Mouse (Mus musculus) monocyte, adult 5-6 weeks (primary cell): Measurements from ENCODE around the gene Sh2b3. TPM values are rescaled to one million over a fixed set of nuclear protein-coding genes. Genes with fewer than 3 reads are reported as not detected.

Source experiments
- ATAC-seq: fragments of 153-309, 156-312 bp; replicated peaks from 2 replicates; pipeline ENCODE4 v1.8.0; 2017; ENCODE audit warnings: mild to moderate bottlenecking; ENCODE audit not compliant: low TSS enrichment, insufficient number of reproducible peaks, severe bottlenecking, poor library complexity, low FRiP score
- total RNA-seq: library from RNA; stranded (forward); fragments of 200-1000, 200-491, 200-594 nt; gene quantifications from 3 replicates; pipeline ENCODE4 v1.2.3, GENCODE M21; 2017

Gene Sh2b3
- total RNA-seq, 1 experiment from 2014 or later, result 37.3 TPM

DNA sequence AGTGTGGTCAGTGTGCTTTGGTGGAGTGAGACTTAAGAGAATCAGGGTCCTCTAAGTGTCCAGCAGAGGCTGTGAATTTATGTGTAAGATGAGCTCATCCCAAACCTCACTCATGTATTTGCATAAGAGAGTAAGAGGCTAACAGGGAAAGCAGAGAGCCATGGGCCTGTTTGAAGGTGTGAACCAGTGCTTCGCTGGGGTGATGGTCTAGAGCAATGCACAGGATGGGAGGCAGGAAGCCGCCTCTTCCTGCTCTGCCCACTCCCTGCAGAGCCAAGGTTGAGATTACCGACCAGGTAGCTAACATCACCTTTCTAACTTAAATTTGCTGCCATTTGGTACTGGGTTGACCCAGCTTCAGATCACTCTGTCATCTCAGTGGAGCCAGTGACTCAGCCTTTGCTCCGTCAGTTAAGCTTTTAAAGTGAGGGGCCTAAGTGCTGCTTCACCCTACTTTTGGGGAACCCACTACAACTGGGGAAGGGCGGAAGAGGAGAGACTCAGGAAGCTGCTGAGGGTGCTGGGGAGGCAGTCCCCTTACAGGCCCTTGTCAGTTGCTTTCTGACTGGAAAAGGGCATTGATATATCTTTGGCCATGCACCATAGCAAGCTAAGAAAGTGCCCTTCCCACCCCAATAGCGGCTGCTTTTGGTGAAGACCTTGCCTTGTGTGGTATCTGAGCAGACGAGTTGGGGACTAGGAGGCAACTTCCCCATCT, 24.8 kb downstream of the Sh2b3 start:
- ATAC-seq, result no peak

DNA sequence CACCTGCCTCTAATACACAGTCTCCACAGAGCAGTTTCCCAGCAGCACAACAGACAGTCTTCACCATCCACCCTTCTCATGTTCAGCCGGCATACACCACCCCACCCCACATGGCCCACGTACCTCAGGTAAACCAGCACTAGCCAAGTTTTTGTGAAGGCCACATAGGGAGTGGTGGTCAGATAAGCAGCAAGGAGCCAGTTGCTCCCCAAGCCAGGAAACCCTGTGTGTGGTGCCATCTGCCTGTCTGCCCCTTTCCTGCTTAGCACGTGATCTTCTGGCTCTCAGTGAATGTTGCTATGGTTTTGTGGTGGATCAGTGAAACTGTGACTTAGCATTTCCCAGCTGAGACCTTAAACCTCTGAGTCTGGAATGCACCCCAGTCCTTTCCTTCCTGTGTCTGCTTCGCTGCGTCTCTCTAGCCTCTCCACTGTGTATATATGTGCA, 25.9 kb downstream of the Sh2b3 start:
- ATAC-seq, result no peak

DNA sequence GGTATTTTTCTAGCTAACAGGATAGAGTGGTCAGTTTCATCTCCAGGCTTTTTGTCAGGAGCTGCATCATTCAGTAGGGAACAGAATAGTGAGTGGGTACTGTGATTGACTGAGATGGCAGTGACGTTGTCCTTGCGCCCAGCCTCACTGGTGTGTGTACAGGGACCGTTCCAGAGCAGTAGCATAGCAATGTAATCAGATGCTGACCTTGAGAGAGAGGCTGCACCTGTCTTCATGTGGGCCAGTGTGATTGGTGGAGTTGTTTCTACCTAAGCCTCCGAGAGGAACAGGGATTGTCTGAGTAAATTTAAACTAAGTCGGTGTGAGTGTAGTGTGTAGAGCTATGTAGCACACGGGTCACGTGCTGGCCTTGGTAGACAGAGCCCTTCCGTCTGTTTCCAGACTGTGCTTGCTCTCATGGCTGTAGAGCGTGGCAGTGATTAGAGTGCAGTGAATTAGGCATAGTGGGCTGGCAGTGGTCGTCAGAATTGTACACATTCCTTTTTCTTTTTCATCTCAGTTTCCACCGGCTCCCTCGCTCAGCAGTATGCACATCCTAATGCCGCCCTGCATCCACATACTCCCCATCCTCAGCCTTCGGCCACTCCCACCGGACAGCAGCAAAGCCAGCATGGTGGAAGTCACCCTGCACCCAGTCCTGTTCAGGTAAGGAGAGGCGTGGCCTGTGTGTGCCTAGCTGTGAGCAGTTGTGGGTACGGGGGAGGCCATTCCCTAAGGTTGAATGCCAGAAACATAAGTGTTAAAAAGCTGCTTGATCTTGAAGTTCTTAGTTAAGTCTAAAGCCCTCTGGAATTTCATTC, 26.9 kb downstream of the Sh2b3 start:
- no peak for ATAC-seq

DNA sequence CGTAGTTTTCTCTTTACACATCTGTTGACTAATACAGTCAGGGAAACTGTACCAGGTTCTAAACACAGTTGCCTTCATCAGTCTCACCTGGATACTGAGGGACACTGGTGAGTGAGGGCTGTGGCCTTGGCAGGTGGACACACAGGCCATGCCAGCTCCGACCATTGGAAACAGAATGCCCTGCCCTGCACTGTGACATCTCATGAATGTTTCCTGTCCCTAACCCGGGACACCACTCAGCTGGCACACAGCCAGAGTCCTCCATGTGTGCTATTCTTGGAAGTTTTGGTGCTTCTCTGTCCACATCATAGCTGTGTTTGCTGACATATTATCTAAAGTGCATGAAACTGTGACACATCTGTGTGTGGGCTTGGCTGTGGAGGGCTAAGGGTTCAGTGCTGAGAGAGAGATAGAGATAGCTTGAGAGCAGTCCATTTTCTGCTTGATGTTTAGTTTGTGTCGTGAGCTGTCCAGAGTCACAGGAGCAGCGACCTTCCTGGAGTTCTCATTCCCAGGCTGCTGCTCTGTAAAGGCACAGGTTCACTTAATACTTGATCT, 27.7 kb downstream of the Sh2b3 start:
- ATAC-seq, result no peak

DNA sequence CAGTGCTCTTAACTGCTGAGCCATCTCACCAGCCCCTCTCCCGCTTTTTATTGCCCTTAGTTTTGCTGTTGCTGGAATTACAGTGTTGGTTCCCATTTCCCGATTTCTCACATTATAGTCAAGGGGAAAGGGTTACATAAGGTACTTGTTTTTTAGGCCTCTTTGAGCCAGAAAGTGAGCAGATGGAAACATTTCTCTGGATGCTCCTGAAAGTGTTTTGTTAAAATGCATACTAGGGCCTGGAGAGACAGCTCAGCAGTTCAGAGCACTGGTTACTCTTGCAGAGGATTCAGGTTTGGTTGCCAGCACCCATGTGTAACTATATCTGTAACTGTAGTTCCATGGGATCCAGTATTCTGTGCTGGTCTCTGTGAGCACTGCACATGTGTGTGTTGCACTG, 29.2 kb downstream of the Sh2b3 start:
- ATAC-seq, result no peak

DNA sequence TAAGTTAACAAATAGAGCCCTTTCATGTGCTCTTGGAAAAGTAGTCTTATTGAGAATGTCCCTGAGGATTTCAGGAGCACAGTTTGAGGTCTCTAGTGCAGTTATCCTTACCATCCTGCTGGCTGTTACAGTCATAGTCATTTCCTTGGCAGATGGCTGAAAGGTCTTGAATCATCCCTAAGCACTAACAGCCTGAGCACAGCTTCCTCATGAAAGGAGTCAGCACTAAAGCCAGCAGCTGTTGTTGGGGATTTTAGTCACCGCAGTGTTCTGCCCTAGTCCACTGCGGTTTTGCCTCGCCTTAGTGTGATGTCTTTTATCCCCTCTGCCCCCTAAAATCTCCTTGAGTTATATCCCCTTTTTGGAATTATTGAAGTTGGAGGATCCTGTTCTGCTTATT, 30.3 kb downstream of the Sh2b3 start:
- ATAC-seq, result no peak

DNA sequence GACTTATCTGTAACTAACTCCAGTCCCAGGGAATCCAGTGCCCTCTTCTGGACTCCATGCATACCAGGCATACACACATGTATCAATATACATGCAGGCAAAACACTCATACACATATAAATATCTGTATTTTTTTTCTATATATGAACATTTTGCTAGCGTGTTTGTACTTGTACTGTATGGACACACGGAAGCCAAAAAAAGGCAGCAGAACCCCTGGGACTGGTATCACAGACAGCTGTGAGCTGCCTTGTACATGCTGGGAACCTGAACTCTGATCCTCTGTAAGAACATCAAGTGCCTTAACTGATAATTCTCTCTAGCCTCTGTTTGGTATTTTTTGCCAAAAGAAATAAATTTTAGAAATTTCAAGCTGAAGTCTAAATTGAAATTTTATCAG, 39.0 kb downstream of the Sh2b3 start:
- ATAC-seq, result no peak

DNA sequence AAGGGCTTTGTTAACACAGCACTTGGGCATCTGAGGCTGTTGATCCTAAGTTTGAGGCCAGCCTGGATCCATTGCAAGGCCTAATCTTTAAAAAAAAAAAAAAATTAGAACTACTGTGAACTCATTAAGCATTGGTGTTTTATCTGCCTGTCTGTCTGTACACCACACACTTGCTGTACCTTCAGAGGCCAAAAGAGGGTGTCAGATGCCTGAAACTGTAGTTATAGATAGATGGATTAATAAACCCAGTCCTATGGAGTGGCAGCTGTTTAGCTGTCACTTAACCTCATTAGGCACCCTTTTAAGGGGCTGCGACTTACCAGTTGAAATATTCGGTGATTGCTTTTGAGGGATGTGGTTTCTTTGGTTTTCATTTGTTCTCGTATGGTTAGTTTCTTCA, 41.6 kb downstream of the Sh2b3 start:
- ATAC-seq, result no peak

DNA sequence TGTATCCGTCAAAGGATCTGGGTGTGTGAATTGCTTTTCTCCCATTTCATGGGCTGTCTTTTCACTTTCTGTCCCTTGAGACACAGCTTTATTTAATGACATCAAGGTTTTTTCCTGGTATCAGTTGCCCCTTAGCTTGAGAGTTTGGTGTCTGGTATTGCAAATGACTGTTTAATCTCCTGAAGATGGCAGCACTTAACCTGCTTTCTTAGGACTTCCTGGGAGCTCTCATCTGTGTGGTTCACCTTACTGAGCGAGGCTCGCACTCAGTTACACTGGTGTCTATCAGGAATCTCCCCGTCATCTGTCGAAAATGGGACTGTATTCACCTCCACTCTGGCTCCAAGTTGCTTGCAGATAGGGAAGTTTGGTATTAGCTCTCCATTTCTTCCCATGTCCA, 46.4 kb downstream of the Sh2b3 start:
- ATAC-seq, result no peak

DNA sequence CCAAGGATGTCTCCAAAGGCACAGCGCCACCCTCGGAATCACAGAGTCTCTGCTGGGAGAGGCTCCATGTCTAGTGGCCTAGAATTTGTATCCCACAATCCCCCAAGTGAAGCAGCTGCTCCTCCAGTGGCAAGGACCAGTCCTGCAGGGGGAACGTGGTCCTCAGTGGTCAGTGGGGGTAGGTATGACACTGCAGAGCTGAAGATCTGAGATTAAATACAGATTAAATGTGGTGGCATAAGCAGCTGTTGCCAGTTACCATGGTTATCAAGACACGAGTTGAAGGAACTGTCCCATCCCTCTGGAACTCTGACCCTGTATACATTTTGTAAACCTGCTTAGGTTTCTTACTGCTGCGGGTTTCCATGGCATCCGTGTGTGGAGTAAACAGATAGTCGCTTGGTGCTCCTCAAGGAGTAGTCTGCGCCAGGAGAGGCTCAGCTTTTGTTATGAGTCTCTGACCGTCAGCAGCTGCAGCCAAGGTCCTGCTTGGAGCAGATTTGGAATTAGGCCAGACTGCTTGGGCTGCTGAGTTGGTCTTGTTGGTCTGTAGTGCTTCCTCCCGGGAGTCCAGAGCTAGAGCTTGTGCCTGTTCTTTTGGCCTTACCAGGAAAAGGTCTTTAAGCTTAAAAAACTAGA, 53.5 kb downstream of the Sh2b3 start:
- ATAC-seq, result no peak

DNA sequence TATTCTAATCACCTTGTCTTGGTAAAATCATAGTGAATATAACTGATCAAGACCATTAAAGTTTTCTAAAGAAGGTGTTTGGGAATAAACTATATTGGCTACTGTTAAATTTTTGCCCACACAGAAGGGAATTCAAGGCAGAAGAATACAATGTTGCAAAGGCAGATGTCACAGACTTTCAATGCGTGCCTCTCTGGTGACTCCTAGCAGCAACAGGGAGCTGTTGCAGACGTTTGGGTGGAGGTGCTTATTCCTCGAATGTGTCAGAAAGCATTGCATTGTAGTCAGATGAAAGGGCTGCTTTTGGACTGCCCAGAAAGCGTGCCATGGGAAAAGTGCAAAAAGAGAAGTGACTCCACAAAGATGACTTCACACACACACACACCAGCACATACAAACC, 55.0 kb downstream of the Sh2b3 start:
- no peak for ATAC-seq

DNA sequence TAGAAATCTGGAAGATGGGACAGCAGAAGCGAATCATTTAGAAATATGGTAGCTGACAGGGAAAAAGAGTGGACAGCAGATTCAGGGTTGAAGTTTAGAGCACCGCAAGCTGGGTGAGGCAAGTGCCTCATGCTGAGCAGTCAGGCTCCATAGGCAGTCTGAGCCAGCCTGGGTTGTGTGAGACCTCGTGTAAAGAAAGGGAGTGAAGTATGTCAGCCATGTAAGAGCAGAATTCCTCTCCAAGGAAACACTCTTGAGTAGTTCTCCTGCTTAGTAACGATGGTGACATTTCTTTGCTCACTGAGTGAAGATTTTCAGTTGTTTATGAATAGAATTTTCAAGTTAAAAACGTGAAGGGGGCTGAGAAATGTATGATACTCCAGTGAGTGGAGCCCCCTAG, 57.3 kb downstream of the Sh2b3 start:
- ATAC-seq, result no peak

DNA sequence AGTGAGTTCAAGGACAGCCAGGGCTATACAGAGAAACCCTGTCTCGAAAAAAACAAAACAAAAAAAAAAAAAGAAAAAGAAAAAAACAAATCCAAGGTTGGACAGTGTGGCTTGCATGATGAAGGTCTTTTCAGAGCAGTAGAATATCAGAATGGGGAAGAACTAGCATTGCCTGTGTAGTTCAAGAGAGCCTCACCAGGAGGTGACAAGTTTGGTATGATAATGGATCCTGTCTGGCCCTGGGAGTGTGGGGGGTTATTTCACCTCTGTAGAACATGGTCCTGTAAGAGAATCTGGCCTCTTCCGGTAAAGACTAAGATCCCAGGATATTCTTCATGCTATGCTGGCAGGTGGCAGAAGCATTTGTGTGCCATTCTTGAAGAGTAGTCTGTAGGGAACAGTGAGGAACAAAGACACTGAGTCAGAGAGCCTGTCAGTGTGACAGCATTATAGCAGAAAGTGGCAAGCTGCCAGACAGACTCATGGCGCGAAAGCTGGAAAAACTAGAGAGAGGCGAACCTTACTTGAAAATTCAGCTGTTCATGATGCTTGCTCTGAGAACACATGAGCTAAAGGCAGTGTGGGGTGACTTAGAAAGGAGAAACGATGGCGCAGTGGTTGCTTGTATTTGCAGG, 58.8 kb downstream of the Sh2b3 start:
- ATAC-seq, result no peak

DNA sequence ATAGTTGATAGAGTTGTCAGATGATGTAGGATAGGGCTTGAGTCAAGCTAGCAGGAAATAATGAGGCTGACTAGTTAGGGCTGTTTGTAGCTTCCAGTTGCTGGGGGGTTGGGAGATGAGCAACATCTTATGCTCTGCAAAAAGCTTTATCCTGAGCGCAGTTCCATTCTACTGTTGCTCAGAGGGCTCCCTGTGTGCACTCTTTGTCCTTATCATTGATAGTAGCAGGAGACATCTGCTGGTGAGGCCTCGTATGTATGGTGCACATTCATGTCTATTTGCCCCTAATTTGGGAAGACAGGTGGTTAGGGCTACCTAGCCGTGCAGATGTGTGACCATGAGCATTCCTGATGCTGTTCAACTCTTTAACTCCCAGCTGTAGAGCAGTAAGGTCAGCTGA, 65.8 kb downstream of the Sh2b3 start:
- ATAC-seq, result no peak

DNA sequence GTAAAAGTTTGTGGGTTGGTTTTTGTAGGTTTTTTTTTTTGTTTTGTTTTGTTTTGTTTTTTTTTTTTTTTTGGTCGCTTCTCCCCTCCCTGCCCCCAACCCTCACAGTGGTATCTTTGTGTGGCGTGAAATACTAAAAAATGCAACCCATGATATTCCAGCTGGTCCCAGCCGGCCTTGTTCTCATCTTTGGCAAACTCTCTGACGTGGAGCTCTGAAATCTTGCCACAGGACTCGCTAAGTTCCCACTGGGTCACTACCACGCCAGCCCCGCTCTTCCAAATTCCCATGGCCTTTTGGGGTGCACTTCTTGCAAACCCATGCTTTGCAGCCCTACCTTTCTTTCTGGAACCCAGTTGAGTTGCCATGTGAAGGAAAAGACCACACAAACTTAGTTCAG, 67.6 kb downstream of the Sh2b3 start:
- ATAC-seq, result no peak

DNA sequence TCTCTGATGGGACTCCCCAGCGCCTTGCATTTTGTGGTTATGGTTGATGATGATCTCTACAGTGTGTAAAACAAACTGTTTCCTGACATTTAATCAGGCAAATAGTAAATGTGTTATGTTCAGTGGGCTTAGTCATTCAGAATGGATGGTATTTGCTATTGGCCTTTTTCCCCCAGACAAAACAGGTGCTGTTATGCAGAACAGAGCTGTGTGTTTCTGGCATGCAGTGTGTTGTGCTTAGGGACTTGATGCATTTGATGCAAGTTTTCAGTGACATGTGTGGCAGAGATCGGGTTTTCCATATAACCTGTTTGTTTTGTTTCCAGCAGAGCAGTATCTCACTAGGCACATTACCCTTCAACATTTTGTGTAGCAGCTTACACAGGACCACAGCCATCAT, 69.9 kb downstream of the Sh2b3 start:
- ATAC-seq, result no peak

DNA sequence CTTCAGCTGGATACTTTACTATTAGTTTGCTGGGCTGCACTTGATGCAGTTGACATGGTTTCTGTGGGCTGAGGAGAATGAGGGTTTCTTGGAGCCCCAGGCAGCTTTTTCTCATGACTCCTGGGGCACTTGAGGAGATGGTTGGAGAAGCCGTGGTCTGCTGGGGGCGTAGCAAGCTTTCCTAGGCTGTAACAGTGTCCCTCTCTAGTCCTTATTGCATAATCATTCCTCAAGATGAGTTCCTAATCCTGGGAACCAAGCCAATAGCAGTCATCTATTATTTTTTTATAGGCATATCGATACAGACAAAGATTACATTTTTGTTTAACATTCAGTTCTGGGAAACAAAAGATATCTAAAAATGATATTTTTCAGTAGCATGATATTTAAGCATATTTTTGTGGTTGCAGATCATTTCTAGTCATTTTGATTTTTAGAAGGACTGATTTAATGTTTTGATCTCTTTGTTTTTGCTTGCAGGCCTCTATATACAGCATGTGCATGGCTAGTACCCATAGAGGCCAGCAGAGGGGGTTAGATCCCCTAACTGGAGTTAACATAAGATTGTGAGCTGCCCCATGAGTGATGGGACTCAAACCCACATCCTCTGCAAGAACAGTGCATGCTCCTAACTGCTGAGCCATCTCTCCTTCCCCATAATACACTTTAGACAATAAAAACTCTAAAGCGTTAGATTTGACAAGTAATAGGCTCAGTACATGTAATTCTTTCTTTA, 71.2 kb downstream of the Sh2b3 start:
- no peak for ATAC-seq
